8 mouse cellular contexts compared by ENCODE assay signal in genomic region chr5:32412186-32412950, GRCm38 (mm10). TPM values are rescaled to one million over a fixed set of nuclear protein-coding genes. Genes with fewer than 3 reads are reported as not detected.
A peak's percentile ranks its signal among the peaks of the same experiment; 100 is the strongest.
DNase-seq lines count a peak whose midpoint lies in the region; ATAC-seq and TF ChIP-seq lines count a peak whose summit lies in the region.

No protein-coding gene starts in this region.

- no peak overlapping the region for H3K4me3 ChIP-seq in forebrain, embryonic 14.5 days (ENCODE audit: low read depth, low read length)
- H3K4me3 ChIP-seq in forebrain, embryonic 15.5 days, result no peak overlapping the region
- no peak overlapping the region for H3K4me3 ChIP-seq in embryonic facial prominence, embryonic 13.5 days
- no peak overlapping the region for H3K4me3 ChIP-seq in hindbrain, embryonic 16.5 days (ENCODE audit: low read length)
- H3K4me3 ChIP-seq in lung, postnatal 0 days (ENCODE audit: low read depth, low read length), result no peak overlapping the region

- no peaks in the 10 kb centered on the region for H3K4me1 ChIP-seq in forebrain, embryonic 14.5 days (ENCODE audit: control insufficient read depth, insufficient read depth, low read length)
- H3K4me1 ChIP-seq in forebrain, embryonic 15.5 days, result peaks cover 12% of the 10 kb centered on the region
- peaks cover 30% of the 10 kb centered on the region for H3K4me1 ChIP-seq in embryonic facial prominence, embryonic 13.5 days
- peaks cover 7% of the 10 kb centered on the region; the same call in 1 of the 2 replicates for H3K4me1 ChIP-seq in hindbrain, embryonic 16.5 days (ENCODE audit: control insufficient read depth, insufficient read depth, low read depth, low read length)
- peaks cover 17% of the 10 kb centered on the region; the same call in 1 of the 2 replicates for H3K4me1 ChIP-seq in lung, postnatal 0 days (ENCODE audit: insufficient read depth, low read depth, low read length)

- no peaks in the 10 kb centered on the region for H3K9me3 ChIP-seq in forebrain, embryonic 14.5 days (replicated peaks; ENCODE audit: control insufficient read depth, low read length)
- no peaks in the 10 kb centered on the region for H3K9me3 ChIP-seq in forebrain, embryonic 15.5 days
- H3K9me3 ChIP-seq in embryonic facial prominence, embryonic 13.5 days, result no peaks in the 10 kb centered on the region
- H3K9me3 ChIP-seq in hindbrain, embryonic 16.5 days (ENCODE audit: control insufficient read depth, low read length), result no peaks in the 10 kb centered on the region
- H3K9me3 ChIP-seq in lung, postnatal 0 days (ENCODE audit: low read length), result no peaks in the 10 kb centered on the region

- TF ChIP-seq CTCF in lung, postnatal 0 days (IDR thresholded peaks at IDR 0.05), result no peak

- no peak overlapping the region for H3K9ac ChIP-seq in forebrain, embryonic 14.5 days (ENCODE audit: low read length)
- H3K9ac ChIP-seq in forebrain, embryonic 15.5 days (replicated peaks), result no peak overlapping the region
- no peak overlapping the region for H3K9ac ChIP-seq in embryonic facial prominence, embryonic 13.5 days
- H3K9ac ChIP-seq in hindbrain, embryonic 16.5 days (ENCODE audit: low read depth, low read length), result no peak overlapping the region
- no peak overlapping the region for H3K9ac ChIP-seq in lung, postnatal 0 days (replicated peaks; ENCODE audit: low read depth)

- no peaks in the 10 kb centered on the region for H3K27me3 ChIP-seq in forebrain, embryonic 14.5 days (replicated peaks; ENCODE audit: control insufficient read depth, insufficient read depth, low read length)
- no peaks in the 10 kb centered on the region for H3K27me3 ChIP-seq in forebrain, embryonic 15.5 days
- no peaks in the 10 kb centered on the region for H3K27me3 ChIP-seq in embryonic facial prominence, embryonic 13.5 days
- no peaks in the 10 kb centered on the region for H3K27me3 ChIP-seq in hindbrain, embryonic 16.5 days (replicated peaks; ENCODE audit: control insufficient read depth, insufficient read depth, low read length)
- no peaks in the 10 kb centered on the region for H3K27me3 ChIP-seq in lung, postnatal 0 days (replicated peaks; ENCODE audit: insufficient read depth, low read length)

- WGBS in forebrain, embryonic 14.5 days, result 35% methylated on average over 1 of the region's 1 CpGs
- WGBS in forebrain, embryonic 15.5 days, result 31% methylated on average over 1 of the region's 1 CpGs
- WGBS in embryonic facial prominence, embryonic 13.5 days, result 0% methylated on average over 1 of the region's 1 CpGs
- 13% methylated on average over 1 of the region's 1 CpGs for WGBS in hindbrain, embryonic 16.5 days
- 18% methylated on average over 1 of the region's 1 CpGs for WGBS in lung, postnatal 0 days

- peak; percentile 44; the same call in 1 of the 2 replicates for ATAC-seq in forebrain, embryonic 14.5 days
- no peak for ATAC-seq in forebrain, embryonic 15.5 days (replicated peaks)
- peak; percentile 86 for ATAC-seq in embryonic facial prominence, embryonic 13.5 days (ENCODE audit: insufficient number of reproducible peaks, insufficient read depth, low FRiP score, low TSS enrichment, low read depth)
- ATAC-seq in hindbrain, embryonic 16.5 days, result peak; percentile 58
- ATAC-seq in lung, postnatal 0 days, result peak; percentile 39

- peak; percentile 59 for DNase-seq in forebrain, embryonic 14.5 days (ENCODE audit: low spot score)
- peak; percentile 42 to 52 for DNase-seq in B cell, adult 2 months
- DNase-seq in lung, postnatal 0 days (ENCODE audit: low spot score), result no peak
- no peak for DNase-seq in layer of hippocampus, adult 18-20 months (ENCODE audit: low spot score in 2 of 2)
- no peak for DNase-seq in layer of hippocampus, adult 11-12 months (ENCODE audit: low spot score)

- H3K4me2 ChIP-seq in forebrain, embryonic 14.5 days (ENCODE audit: low read length), result no peak overlapping the region
- no peak overlapping the region for H3K4me2 ChIP-seq in forebrain, embryonic 15.5 days (replicated peaks)
- H3K4me2 ChIP-seq in embryonic facial prominence, embryonic 13.5 days, result no peak overlapping the region
- no peak overlapping the region for H3K4me2 ChIP-seq in hindbrain, embryonic 16.5 days (ENCODE audit: low read length)
- H3K4me2 ChIP-seq in lung, postnatal 0 days (replicated peaks; ENCODE audit: low read depth, low read length), result no peak overlapping the region

- no peaks in the 10 kb centered on the region for H3K36me3 ChIP-seq in forebrain, embryonic 14.5 days (ENCODE audit: control insufficient read depth, insufficient read depth, low read length)
- no peaks in the 10 kb centered on the region for H3K36me3 ChIP-seq in forebrain, embryonic 15.5 days
- H3K36me3 ChIP-seq in embryonic facial prominence, embryonic 13.5 days, result no peaks in the 10 kb centered on the region
- no peaks in the 10 kb centered on the region for H3K36me3 ChIP-seq in hindbrain, embryonic 16.5 days (ENCODE audit: control insufficient read depth, insufficient read depth, low read length)
- no peaks in the 10 kb centered on the region for H3K36me3 ChIP-seq in lung, postnatal 0 days (ENCODE audit: insufficient read depth, low read length)

- TF ChIP-seq EP300 in lung, postnatal 0 days (IDR thresholded peaks at IDR 0.05), result no peak

- no peak overlapping the region for H3K27ac ChIP-seq in forebrain, embryonic 14.5 days (ENCODE audit: low read depth, low read length)
- H3K27ac ChIP-seq in forebrain, embryonic 15.5 days (replicated peaks), result no peak overlapping the region
- peak overlapping the region; percentile 85 for H3K27ac ChIP-seq in embryonic facial prominence, embryonic 13.5 days
- peak overlapping the region; percentile 16; the same call in 1 of the 2 replicates for H3K27ac ChIP-seq in hindbrain, embryonic 16.5 days (ENCODE audit: low read depth, low read length)
- peak overlapping the region; percentile 64 for H3K27ac ChIP-seq in lung, postnatal 0 days (ENCODE audit: low read length)

RNA-seq across cellular contexts. Expression of gene Ppp1cb, which starts 46.3 kb away (rescaled TPM):
- polyA plus RNA-seq in forebrain, embryonic 14.5 days (2014; fragmentation: Nextera tagmentation; extraction: Ambion mirVana), result 259 and 279 TPM in 2 replicates
- 211 and 225 TPM in 2 replicates for polyA plus RNA-seq in forebrain, embryonic 15.5 days (2015; fragmentation: Nextera tagmentation; extraction: Ambion mirVana)
- polyA plus RNA-seq in embryonic facial prominence, embryonic 13.5 days (2015; fragmentation: Nextera tagmentation; extraction: Ambion mirVana), result 199 and 220 TPM in 2 replicates
- 178 and 187 TPM in 2 replicates for polyA plus RNA-seq in hindbrain, embryonic 16.5 days (2015; fragmentation: Nextera tagmentation; extraction: Ambion mirVana)
- polyA plus RNA-seq in lung, postnatal 0 days (2015; fragmentation: Nextera tagmentation; extraction: Ambion mirVana), result 159 and 165 TPM in 2 replicates
- total RNA-seq in layer of hippocampus, adult 18-20 months (2021), result 100 to 1,000 TPM; 412 to 448 TPM

Comparison
In these comparisons a context has a peak if more than half of its experiments do, and no peak if none do; other contexts are left out.
1. DNase-seq: peak in forebrain, embryonic 14.5 days (single experiment) and B cell, adult 2 months (2 of 2); none in lung, postnatal 0 days (single experiment), layer of hippocampus, adult 18-20 months (0 of 2) and layer of hippocampus, adult 11-12 months (single experiment).
2. H3K27ac ChIP-seq: peak in embryonic facial prominence, embryonic 13.5 days (single experiment), hindbrain, embryonic 16.5 days (single experiment) and lung, postnatal 0 days (single experiment); none in forebrain, embryonic 14.5 days (single experiment) and forebrain, embryonic 15.5 days (single experiment).